Mouse (Mus musculus) testis, adult 2 months (tissue): ENCODE measurements around the gene Serpina6.

Experiments
- CTCF ChIP-seq: fragments of 200-500 bp; IDR thresholded peaks from 2 replicates; pipeline ENCODE4 v1.5.1; 2012; ENCODE audit warnings: low read depth, mild to moderate bottlenecking, inconsistent platforms, low read length, moderate library complexity; ENCODE audit not compliant: control insufficient read depth, insufficient read depth, insufficient replicate concordance
- POLR2A ChIP-seq: fragments of 200-500 bp; IDR thresholded peaks from 2 replicates; pipeline ENCODE4 v1.6.1; 2012; ENCODE audit warnings: low read depth, mild to moderate bottlenecking, inconsistent platforms, low read length, moderate library complexity; ENCODE audit not compliant: control insufficient read depth

DNA sequence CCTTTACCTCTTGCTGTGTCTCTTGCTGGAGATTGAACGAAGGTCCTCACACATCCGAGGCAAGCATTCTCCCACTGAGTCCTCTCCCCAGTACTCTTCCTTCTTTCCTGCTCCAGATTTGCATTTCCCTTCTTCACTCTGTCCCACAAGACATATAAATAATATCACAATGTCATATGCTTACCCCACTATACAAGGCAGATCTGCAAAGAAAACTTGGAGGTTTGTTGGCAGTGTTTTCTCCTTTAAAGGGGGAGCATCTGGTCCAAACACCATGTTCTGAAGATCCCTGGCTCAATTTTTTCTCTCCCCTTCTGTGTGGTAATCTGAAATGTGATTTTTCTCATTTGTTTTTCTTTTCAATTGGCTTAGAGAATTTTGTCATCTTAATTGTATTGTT is 22.6 kb downstream of the Serpina6 start:
- TF ChIP-seq POLR2A (no peak), CTCF (no peak)
